Mouse (Mus musculus) frontal cortex, adult (tissue): Measurements from ENCODE around the gene Gjb4.
A peak's percentile ranks its signal among the peaks of the same experiment; 100 is the strongest.

Experiments used
- ATAC-seq: cut with Nextera tagmentation; 2 replicates; pipeline ENCODE4 v1.9.2; 2017; ENCODE audit warnings: mild to moderate bottlenecking, moderate library complexity, mixed read lengths; ENCODE audit not compliant: low TSS enrichment

Gjb4 gene

DNA sequence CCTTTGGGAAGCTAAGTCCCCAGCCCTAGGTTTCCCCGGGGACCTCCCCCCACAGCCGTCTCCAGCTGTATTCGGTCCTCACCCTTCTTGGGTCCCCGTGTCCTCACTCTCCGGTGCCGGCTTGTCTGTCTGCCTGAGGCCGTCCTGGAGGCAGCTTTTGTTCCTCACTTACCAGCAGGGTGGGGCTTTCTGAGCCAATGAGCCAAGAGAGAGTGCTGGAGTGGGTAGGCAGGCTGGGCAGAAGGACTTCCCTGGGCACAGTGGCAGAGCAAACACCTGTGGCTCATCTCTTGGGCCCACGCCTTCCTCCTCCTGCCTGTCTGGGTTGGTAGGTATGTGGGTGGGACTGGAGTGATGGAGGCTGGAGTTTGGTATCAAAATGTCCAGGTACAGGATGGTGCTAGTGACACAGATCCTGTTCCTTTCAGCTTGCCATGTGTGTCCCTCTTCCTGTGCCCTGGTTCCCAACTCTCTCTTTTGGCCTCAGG is at the start of gene Gjb4:
Gene Gjb4, minus strand, starts transcription at position 131 of the 488 bp plus-strand sequence.
- ATAC-seq: peak; percentile 64; the same call in 1 of the 2 replicates

DNA sequence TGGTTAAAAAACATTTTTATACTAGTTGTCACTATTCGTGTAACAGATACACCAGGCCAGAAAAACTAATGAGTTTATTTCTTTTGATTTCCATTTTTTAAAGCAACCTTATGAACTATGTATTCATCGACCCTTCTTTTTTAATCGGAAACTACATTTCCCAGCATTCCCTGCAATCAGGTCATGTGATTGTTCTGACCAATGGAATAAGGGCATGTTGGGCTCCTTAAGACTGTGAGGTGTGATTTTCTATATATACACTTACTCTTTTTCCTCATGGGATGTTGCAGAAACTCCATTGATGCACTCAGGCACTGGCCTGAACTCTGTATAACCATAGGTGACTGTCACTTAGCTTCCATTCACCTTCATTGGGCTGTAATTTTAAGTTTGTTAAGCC is 48.7 kb upstream of the Gjb4 start:
- ATAC-seq: no peak

DNA sequence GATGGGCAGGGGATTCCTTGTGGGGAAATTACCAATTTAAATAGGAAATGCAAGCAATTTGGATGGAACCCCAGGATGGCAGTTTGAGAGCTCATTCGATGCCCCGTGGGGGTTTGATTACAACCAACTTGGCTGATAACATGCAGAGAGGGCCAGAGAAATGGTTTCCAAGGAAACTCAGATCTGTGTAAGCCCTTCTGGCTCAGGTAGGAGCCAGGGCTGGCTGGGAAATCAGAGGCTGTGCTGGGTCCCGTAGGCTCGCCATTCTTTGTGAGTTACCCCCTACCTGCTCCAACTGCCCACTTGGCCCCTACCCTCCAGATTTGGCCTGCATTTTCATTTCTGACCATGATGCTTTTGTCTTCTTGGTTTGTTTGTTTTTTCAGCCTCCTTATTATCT is 48.3 kb upstream of the Gjb4 start:
- no peak for ATAC-seq

DNA sequence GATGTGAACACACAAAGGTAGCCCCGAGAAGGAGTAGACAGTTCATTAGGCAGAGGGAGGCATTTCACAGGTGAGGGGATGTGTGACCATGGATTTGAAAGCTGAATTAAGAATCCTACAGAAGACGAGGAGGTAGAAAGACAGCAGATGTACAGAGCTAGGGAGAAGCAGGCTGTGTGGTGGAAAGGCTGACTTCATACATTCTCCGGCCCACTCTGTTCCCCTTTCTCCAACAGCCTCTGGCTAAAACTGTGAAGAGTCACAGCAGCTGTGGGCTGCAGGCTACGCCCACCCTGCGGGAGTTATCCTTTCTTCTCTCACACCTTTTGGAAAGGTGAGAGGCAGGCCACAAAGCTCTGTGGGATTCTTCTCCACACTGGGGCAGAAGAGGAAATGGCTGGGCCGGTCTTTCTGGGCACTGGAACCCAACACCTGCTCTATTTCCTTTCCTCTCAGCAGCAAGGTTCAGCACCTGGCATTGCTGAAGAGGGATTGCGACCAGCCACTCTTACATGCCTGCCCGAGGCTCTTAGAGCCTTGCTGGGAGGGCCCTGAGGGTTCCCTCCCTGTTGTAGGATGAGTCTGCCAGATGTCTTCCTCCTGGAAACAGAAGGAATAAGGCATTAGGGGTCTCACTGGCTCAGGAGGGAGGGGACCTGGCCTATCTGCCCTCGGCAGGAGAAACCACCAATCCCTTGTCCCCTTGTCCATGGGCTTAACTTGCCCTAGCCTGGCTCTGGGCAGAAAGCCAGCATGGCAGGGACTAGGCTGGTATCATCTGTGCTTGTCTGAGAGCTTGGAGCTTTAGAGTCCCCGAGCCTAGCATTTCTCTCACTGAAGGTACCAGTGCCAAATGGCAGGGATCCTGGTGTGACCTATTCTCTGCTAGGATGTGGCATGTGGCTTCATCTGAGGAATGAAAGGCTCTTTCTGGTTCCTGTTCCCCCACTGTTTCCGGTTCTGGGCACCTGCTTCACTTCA is 46.6 kb upstream of the Gjb4 start:
- peak; percentile 77 for ATAC-seq

DNA sequence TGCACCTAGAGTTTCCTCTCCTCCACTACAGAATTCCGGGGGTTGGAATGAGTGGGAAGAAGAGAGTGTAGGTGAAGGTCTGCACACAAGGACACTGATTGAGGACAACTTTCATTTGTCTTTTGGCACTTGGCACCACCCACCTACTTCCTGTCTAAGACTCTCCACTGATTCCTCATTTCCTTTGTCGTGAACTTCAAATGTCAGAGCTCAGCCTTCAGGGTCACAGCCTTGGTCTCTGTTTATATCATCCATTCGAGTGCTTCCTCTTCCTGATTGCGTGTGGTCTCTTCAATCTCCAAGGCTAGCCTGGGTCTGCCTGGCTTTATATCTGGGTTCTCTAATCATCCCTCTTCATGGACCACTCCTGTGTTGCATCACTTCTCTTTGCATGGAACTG is 41.7 kb upstream of the Gjb4 start:
- no peak for ATAC-seq

DNA sequence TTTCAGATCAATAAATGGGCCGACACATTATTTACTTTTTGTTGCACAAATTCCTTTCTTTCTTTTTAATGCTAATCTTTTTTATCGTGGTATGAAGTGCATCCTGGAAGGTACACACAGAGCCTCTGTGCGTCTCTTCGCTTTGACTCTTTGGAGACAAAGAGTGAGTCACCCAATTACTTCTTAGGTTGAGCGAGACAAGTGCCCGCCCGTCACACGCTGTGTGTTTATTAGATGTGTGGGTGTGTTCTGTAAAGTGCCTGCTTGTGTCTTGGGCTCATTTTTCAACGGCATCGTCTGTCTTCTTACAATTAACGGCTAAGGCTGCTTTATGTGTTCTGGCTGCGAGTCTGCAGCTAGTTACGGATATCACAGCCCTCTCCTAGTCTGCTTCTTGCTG is 35.8 kb upstream of the Gjb4 start:
- ATAC-seq: no peak

DNA sequence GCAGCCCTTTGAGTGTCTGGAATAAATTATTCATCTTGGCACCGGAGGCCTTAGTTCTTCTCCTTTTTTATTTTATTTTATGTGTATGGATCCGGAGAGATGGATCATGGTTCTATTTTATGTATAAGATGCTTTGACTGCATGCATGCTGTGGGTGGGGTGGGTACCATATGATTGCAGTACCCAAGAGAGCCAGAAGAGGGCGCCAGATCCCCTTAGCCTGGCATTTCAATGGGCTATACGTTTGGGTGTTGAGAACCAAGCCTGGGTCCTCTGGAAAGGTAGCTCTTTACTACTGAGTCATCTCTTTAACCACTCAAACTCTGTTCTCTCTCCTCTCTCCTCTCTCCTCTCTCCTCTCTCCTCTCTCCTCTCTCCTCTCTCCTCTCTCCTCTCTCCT is 23.5 kb upstream of the Gjb4 start:
- no peak for ATAC-seq

DNA sequence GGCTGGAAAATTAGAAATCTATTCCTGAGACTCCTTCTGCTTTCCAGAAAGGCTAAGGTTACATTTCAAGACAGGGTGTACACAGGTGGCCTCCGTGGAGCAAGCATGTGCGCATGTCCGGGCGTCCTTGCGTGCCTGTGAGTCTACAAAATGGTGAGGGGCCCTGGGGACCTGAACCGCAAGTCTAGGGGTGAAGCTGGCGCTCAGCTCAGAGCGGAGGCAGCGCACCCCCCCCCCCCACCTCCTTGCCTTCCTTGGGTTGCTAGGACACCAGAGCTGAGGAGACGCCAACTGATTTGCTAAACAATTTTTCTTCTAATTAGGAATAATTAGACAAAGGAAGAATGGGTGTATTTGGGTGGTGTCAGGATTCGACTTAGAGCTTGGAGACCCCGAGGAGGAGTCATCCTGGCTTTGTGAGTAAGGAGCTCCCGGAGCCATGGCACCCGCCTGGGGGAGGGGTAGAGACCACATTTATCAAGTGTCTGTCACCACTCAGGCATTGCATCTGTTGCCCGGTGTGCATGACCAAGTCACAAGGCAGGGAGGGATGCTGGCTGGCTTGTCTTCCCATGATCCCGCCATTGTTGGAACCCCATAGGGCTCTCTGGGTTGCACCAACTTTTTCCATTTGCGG is 21.8 kb upstream of the Gjb4 start:
- ATAC-seq: no peak

DNA sequence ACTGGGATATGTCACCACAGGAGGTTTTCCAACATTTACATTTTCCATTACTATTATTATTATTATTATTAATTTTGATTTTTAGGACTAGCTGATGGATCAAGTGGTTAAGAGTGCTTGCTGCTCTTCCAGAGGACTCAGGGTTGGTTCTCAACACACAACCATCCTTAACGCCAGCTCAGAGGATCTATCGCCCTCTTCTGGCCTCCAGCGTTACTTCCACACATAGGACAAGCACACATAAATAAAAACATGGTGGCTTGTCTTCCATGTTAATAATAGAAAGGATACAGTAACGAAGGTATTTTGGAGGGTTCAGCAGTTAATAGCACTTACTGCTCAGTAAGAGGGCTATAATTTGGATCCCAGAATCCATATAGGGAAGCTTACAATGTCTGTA is 20.8 kb upstream of the Gjb4 start:
- ATAC-seq: no peak

DNA sequence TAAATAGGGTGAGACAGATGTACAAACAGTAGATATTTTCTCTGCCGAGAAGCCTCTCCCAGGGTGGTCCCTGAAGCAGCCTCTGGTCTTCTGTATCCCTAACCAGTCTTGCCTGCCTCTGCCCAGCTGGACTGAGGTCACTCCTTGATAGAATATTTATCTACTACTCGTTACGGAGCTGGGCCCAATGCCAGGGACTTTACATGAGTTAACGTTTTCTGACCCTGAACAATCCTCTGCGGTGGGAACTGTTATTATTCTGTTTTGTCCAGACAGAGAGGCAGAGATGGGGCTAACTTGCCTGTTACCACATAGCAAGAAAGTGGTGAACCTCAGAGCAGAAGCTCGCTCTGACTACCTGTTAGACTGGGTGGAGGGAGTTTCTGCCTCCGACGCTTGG is 19.6 kb upstream of the Gjb4 start:
- ATAC-seq: no peak

DNA sequence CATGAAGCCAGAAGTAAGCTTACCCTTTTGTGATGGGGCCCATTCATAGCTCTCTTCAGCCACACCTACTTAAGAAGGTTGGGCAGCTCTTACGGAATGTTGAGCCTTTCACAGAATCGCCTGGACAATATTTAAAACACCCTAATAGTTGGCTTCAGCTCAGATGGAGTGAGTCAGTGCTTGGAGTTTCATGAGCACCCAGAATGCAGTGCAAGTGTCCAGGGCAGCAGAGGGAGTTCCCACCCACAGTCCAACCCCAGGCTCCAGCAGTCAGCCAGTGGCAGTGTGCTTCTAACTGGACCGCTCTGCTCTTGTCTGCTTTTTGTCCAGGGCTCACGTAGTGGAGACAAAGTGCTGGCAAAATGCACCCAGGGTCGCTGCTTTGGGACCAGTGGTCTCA is 17.7 kb upstream of the Gjb4 start:
- no peak for ATAC-seq

DNA sequence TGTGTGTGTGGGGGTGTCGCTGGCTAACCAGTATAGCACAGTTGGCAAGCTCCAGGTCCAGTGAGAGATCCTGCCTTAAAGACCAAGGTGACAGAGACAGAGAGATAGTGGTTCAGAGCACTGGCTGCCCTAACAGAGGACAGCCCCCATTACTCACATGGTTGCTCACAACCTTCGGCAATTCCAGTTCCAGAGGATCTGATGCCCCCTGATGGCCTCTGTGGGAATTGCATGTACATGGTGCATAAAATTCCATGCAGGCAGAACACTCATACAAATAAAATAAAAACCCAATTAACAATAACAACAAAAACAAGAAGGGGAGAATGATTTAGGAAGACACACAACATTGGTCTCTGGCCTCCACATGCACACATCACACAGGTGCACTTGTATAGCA is 16.6 kb upstream of the Gjb4 start:
- no peak for ATAC-seq

DNA sequence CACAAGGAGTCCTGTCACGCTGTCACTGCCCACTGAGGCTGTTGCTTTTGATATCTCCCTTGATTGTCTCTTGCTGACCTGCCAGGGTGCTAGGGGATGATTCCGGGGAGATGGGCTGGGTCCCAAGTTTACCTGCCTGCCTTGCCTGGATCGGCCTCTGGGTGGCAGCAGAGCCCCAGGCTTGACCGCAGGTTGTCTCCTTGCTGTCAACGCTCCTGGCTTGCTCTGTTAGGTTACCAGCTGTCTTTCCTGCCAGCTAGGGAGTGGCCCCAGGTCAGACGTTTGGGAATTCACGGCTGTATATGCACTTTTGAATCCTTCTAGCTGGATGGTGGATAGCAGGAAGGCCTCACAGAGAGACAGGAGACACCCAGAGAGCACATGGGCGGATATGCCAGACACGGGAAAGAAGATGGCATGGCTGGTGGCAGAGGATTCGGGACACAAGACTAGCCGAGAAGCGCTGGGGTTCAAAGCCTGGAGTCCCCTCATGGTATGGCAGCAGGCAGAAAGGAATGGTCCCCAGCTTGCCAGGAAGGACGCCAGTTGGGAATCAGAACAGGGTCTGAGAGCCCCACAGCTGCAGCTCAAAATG is 14.6 kb upstream of the Gjb4 start:
- peak; percentile 67 for ATAC-seq

DNA sequence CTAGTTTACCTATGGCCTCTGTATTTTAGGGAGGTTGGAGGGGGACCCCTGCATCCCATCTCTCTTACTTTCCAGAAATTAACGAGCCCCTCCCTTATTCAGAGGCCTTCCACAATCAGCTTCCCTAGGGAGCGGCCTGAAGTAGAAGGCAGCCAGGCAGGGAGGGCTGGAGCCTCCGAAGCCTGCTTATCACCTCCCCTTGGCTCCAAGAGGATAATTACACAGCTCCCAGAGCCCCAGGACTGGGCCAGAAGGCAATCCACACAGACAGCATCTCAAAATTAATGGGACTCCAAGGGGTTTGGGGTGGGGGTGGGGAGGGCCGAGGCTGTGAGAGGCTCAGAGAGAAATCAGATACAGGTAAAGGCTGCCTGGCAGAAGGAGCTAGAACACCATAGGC is 12.0 kb upstream of the Gjb4 start:
- ATAC-seq: no peak

DNA sequence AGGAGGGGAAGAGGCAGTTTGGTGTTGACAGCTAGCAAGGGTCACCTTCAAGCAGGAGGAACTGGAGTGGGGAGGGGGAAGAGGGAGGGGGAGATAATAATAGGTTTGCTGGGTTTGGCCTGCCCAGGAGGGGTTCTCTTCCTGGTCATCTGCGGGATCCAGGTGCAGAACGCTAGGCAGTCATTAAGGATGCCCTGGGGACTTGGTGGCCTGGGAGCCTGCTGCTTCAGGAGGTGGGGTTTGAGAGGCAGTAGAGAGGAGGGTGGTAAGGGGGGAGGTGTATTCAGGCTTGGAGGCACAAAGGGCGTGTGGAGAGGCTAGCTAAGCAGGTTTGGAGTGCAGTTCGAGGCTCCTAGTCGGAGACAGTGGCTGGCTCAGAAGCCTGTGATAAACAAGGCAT is 11.6 kb upstream of the Gjb4 start:
- ATAC-seq: no peak

DNA sequence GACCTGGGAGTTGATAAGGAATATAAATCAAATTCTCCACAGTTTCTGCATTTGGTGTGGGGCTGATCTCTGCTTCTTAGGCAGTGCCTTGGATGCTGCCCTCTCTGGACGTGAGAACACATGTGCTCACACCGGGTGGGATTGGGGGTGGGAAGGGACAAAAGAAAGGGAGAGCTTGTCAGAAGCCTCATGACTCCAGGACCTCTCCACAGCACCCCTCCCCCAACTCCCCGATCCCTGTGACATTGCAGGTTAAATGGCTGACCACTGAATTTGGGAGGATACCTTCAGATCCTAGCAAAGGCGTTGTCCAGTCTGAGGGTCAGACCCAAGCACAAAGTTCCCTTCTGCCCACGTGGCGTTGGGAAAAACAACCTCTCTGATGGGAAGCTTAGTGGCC is 10.6 kb upstream of the Gjb4 start:
- ATAC-seq: no peak

DNA sequence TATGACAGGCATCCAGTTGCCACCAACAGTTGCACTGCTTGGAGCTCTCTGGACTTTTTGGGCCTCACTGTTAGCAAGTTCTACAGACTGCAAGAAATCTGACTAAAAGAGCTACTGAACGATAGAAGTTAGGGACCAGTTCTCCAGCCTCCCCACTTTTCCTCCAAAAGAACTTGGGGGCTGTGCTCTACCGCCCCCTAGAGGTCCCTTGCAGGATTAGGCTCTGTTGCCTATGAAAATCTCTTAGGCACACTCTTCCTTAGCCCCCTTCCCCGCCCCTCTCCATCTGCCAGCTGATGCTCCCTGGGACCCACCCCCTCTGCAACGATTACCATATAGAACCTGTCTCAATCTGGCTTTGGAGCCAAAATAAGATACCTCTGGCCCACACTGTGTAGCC is 9.4 kb upstream of the Gjb4 start:
- no peak for ATAC-seq

DNA sequence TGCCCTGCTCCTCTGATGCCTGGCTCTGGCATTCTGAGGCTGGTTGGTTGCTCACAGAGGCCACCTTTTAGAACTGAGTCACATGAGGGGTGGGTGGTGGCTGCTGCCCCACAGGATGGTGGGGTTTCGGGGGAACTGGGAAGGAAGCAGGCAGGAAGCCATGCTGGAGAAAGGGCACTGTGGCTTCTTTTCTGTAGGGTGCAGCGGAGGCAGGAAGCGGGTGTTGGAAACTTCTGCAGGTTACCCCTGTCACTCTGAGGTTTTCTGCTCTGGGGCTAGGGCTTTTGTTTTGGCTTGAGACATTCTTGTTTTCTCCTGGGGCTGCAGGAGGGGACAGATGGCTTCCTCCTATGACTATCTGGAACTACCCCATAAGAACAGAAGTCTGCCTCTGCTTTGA is 8.6 kb upstream of the Gjb4 start:
- ATAC-seq: no peak

DNA sequence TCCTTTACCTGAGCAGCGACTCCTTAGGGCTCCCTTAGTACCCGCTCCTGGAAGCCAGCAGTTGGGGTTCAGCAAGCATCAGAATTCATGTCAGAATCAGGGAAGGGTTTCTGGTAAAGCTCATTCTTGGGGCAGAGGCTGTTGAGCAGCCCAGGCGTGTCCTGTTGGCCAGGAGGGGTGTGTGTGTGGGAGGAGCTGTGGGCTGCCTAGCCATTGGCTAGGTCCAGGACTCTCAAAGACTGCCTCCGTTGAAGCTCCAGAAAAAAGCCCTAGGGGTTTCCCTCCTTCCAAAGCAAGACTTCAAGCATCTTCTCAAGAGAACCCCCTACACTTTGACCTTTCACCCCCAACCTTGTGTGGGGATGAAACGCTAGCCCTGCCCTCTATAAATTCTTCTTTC is 4.1 kb upstream of the Gjb4 start, which contains the start of gene Gjb5:
Gene Gjb5, minus strand, starts transcription at position 164 of the 400 bp plus-strand sequence.
- no peak for ATAC-seq

DNA sequence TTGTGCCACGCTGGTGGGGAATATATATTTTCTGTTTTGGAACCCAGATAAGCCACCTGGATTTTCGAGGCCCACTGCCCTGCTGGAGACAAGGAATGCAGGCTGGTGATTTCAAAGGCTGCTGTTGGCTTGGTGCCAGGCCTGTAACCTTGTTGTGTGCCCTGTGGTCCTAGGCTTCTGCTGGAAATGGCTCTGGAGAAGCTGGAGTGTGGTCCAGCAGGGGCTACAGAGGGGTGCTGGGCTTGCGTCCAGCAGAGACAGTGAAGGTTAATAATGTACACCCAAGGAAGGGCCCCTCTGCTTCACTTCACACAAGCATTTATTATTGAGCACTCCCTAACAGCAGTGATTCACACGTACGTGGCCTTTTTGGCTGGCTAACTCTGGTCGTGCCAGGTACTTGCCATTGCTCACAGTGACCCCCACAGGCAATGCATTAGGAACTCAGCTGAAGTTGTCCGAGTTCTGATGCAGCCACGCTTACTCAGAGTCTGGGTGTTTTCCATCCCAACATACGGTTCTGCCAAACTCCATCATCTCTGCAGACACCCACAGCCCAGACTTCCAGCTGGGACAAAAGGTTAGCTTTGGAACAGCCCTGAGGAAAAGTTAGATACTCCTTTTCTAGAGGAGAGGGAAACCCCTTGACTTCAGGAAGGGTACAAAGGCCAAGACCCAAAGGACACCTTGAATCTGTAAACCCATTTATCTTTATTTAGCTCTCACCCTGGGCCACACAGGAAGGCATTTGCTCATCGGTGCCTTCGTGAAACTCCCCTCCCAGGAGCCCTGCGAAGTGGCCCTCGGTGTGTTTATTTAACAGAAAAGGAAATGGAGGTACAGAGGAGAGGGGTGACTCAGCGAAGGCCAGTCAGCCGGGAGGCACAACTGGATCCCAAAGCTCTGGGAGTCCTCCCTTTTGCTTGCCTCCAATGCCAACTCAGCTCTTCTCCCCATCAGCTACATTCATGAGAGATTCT is 915 bp upstream of the Gjb4 start:
- 0 out of 2 replicates have a peak, but pooled peaks have one; percentile 20 for ATAC-seq

DNA sequence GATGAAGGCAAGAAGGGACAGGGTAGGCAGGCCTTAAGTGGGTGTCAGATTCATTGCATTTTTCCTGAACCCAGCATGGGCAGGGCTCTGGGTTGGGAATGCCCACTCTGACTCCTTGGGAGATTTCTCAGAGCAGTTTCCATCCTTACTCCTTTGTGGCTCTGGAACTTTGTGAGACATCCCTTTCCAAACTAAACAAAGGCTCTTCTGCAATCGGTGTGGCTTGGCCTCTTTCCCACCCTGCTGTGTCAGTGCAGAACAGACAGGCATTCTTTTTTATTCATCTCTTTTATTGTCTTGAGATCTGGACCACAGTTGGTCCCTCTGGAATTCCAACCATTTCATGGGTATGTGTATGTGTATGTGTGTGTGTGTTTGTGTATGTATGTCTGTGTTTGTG is 1.3 kb downstream of the Gjb4 start:
- ATAC-seq: no peak
